Mouse (Mus musculus): ENCODE measurements around the gene Tnk2.

Tnk2 gene

GRCm38 (mm10) chr16:32678812-32679211, 35.1 kb downstream of the Tnk2 start:
- no peak for DNase-seq (ENCODE audit: low spot score)

GRCm38 (mm10) chr16:32679976-32680375, 36.3 kb downstream of the Tnk2 start:
- no peak for DNase-seq (ENCODE audit: low spot score)

GRCm38 (mm10) chr16:32680806-32681205, 37.1 kb downstream of the Tnk2 start:
- DNase-seq (ENCODE audit: low spot score): no peak

- no peak for DNase-seq (ENCODE audit: low spot score)
These were observed 38.5 kb downstream of the Tnk2 start for GRCm38 (mm10) chr16:32682194-32682593.

- no peak for DNase-seq (ENCODE audit: low spot score)
These were observed 39.2 kb downstream of the Tnk2 start for GRCm38 (mm10) chr16:32682841-32683240.

GRCm38 (mm10) chr16:32683343-32683742, 39.7 kb downstream of the Tnk2 start:
- no peak for DNase-seq (ENCODE audit: low spot score)

- no peak for DNase-seq (ENCODE audit: low spot score)
These were observed 41.7 kb downstream of the Tnk2 start for GRCm38 (mm10) chr16:32685405-32685804.

- no peak for DNase-seq (ENCODE audit: low spot score)
These were observed 42.3 kb downstream of the Tnk2 start for GRCm38 (mm10) chr16:32685998-32686397.

GRCm38 (mm10) chr16:32687221-32687620, 43.5 kb downstream of the Tnk2 start:
- no peak for DNase-seq (ENCODE audit: low spot score)

GRCm38 (mm10) chr16:32688770-32689169, 45.1 kb downstream of the Tnk2 start:
- DNase-seq (ENCODE audit: low spot score): no peak

- peak; percentile 41 for DNase-seq (ENCODE audit: low spot score)
These were observed 45.8 kb downstream of the Tnk2 start for GRCm38 (mm10) chr16:32689501-32689900.

- no peak for DNase-seq (ENCODE audit: low spot score)
These were observed 53.3 kb downstream of the Tnk2 start for GRCm38 (mm10) chr16:32696841-32697464.

GRCm38 (mm10) chr16:32697665-32698446, 54.2 kb downstream of the Tnk2 start:
- DNase-seq (ENCODE audit: low spot score): no peak

- DNase-seq (ENCODE audit: low spot score): no peak
These were observed 54.9 kb downstream of the Tnk2 start for GRCm38 (mm10) chr16:32698550-32698949.

- no peak for DNase-seq (ENCODE audit: low spot score)
These were observed 59.7 kb downstream of the Tnk2 start for GRCm38 (mm10) chr16:32703312-32703912.

- no peak for DNase-seq (ENCODE audit: low spot score)
These were observed 61.9 kb downstream of the Tnk2 start for GRCm38 (mm10) chr16:32705606-32706005.

- no peak for DNase-seq (ENCODE audit: low spot score)
These were observed 63.6 kb downstream of the Tnk2 start for GRCm38 (mm10) chr16:32707111-32707823.

- no peak for DNase-seq (ENCODE audit: low spot score)
These were observed 64.3 kb downstream of the Tnk2 start for GRCm38 (mm10) chr16:32707824-32708456.

GRCm38 (mm10) chr16:32708457-32709033, 64.9 kb downstream of the Tnk2 start:
- no peak for DNase-seq (ENCODE audit: low spot score)

- no peak for DNase-seq (ENCODE audit: low spot score)
These were observed 65.4 kb downstream of the Tnk2 start for GRCm38 (mm10) chr16:32709116-32709515.

GRCm38 (mm10) chr16:32710426-32711070, 66.9 kb downstream of the Tnk2 start:
- DNase-seq (ENCODE audit: low spot score): no peak

Measured in left cerebral cortex, adult 11 months (tissue).